Mouse (Mus musculus) myocyte (in vitro differentiated cells): ENCODE data around the gene Srcap.

ENCODE experiments used
- MYOD1 ChIP-seq, 3 experiments: IDR thresholded peaks; one replicate each; pipeline ENCODE4 v1.6.1; 2011; ENCODE audit warnings: control low read depth in 2 of 3, low read depth in 2 of 3, mild to moderate bottlenecking in 2 of 3, moderate library complexity in 1 of 3; ENCODE audit not compliant: insufficient read length in 2 of 3, control insufficient read depth in 1 of 3
- MYOG ChIP-seq, 3 experiments: IDR thresholded peaks; one replicate each; pipeline ENCODE4 v1.6.1; 2011; ENCODE audit warnings: control low read depth in 2 of 3, low read depth in 2 of 3, mild to moderate bottlenecking in 2 of 3; ENCODE audit not compliant: insufficient read length in 2 of 3, control insufficient read depth in 1 of 3, insufficient read depth in 1 of 3
- TCF12 ChIP-seq: IDR thresholded peaks from one replicate; pipeline ENCODE4 v1.6.1; 2011; ENCODE audit warnings: mild to moderate bottlenecking, control low read depth; ENCODE audit not compliant: poor library complexity, insufficient read depth, severe bottlenecking

DNA sequence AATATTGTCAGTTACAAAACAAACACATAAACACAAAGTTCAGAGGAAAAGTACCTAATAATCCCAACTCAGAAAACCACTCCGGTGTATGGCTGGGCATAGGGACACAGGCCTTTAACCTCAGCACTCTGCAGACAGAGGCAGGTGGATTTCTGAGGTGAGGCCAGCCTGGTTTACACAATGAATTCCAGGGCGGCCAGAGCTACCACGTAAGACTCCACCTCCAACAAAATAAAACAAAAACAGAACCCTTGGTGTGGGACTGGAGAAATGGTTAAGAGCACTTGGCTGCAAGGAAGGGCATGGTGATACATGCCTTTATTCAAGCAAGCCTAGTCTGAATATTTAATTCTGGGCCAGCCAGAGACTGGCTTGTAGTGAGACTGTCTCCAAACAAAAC lies 19.9 kb upstream of the Srcap start:
- TF ChIP-seq MYOD1 (IDR thresholded peaks at IDR 0.05; ENCODE audit: control insufficient read depth in 1 of 3, insufficient read length in 2 of 3, low read depth in 2 of 3) (no peak), MYOG (IDR thresholded peaks at IDR 0.05; ENCODE audit: control insufficient read depth in 1 of 3, insufficient read depth in 1 of 3, insufficient read length in 2 of 3, low read depth in 2 of 3) (no peak), TCF12 (no peak)
